In genomic region chr8:128056251-128056650, GRCm38 (mm10) we compare ENCODE assay signal across 22 mouse cellular contexts.
"Had no signal": no experiment of that assay in that cellular context is flagged by ENCODE, and none has a peak within 500 bp of the region (broad histone marks: within the 10 kb centered on the region; RNA-seq: fewer than 3 reads in every experiment).

No protein-coding gene starts in this region.

- DNase-seq: kidney, postnatal 14 days; kidney, postnatal 4 days; left cerebral cortex, postnatal 4 days; liver, postnatal 0 days; lung, embryonic 14.5 days; right cerebral cortex, adult 18-20 months; right cerebral cortex, postnatal 14 days; right cerebral cortex, postnatal 4 days; thymus, adult 2 months; thymus, postnatal 14 days; thymus, postnatal 4 days had no signal

- H3K9me3 ChIP-seq: limb, embryonic 12.5 days; limb, embryonic 15.5 days; midbrain, embryonic 12.5 days; midbrain, embryonic 15.5 days; neural tube, embryonic 12.5 days; neural tube, embryonic 15.5 days had no signal

- H3K27me3 ChIP-seq: limb, embryonic 12.5 days; limb, embryonic 15.5 days; midbrain, embryonic 12.5 days; midbrain, embryonic 15.5 days; neural tube, embryonic 12.5 days; neural tube, embryonic 15.5 days had no signal

- H3K27ac ChIP-seq: limb, embryonic 12.5 days; limb, embryonic 15.5 days; liver, embryonic 14.5 days; macrophage; midbrain, embryonic 12.5 days; midbrain, embryonic 15.5 days; neural tube, embryonic 12.5 days; stomach, postnatal 0 days had no signal

- H3K36me3 ChIP-seq: limb, embryonic 12.5 days; limb, embryonic 15.5 days; midbrain, embryonic 12.5 days; midbrain, embryonic 15.5 days; neural tube, embryonic 12.5 days; neural tube, embryonic 15.5 days had no signal

- H3K4me1 ChIP-seq: limb, embryonic 12.5 days; limb, embryonic 15.5 days; midbrain, embryonic 12.5 days; midbrain, embryonic 15.5 days; neural tube, embryonic 12.5 days; neural tube, embryonic 15.5 days had no signal

- H3K4me3 ChIP-seq: limb, embryonic 12.5 days; limb, embryonic 15.5 days; midbrain, embryonic 12.5 days; midbrain, embryonic 15.5 days; neural tube, embryonic 12.5 days; neural tube, embryonic 15.5 days had no signal

- H3K9ac ChIP-seq: limb, embryonic 12.5 days; limb, embryonic 15.5 days; liver, embryonic 14.5 days; liver, postnatal 0 days; lung, embryonic 14.5 days; midbrain, embryonic 12.5 days; midbrain, embryonic 15.5 days; neural tube, embryonic 12.5 days; neural tube, embryonic 15.5 days had no signal

- H3K4me2 ChIP-seq: limb, embryonic 12.5 days; limb, embryonic 15.5 days; liver, embryonic 11.5 days; lung, embryonic 14.5 days; midbrain, embryonic 12.5 days; midbrain, embryonic 15.5 days; neural tube, embryonic 12.5 days; neural tube, embryonic 15.5 days had no signal

- ATAC-seq: liver, postnatal 0 days; lung, postnatal 0 days; midbrain, embryonic 15.5 days had no signal
